Mouse (Mus musculus) B cell, adult 67 days (primary cell): ENCODE measurements around the gene Myo1a. TPM values are rescaled to one million over a fixed set of nuclear protein-coding genes. Genes with fewer than 3 reads are reported as not detected.

ENCODE experiments used
- total RNA-seq, 2 experiments: library from RNA; stranded (reverse); gene quantifications; 4 replicates each; pipeline ENCODE4 v1.2.4; 2023

Gene Myo1a
- total RNA-seq: under 1 TPM in 1 of 2 experiments, not detected in 1; 0.15 TPM

DNA sequence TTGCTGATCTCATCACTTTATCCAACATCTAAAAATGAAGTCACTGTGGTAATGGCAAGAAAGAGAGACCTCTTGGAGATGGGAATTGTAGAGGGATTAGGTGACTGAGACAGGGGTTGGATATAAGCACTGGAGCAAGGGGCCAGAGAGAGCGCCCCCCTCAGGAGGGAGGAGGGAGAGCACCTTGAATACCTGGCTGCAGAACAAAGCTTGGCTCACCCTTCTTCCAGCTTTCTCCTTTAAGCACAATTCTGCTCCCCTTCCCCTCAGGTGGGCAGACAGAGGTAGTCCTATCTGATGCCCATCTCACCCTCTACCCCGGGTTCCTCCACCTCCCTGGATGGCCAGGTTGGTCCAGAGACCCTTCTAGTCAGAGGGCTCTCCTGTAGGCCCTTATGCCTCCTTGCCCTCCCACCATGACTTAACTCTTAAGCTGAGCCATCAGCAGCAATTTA lies at the start of gene Myo1a:
Myo1a (plus strand) TSS at position 405 of the 455 bp plus-strand sequence.

DNA sequence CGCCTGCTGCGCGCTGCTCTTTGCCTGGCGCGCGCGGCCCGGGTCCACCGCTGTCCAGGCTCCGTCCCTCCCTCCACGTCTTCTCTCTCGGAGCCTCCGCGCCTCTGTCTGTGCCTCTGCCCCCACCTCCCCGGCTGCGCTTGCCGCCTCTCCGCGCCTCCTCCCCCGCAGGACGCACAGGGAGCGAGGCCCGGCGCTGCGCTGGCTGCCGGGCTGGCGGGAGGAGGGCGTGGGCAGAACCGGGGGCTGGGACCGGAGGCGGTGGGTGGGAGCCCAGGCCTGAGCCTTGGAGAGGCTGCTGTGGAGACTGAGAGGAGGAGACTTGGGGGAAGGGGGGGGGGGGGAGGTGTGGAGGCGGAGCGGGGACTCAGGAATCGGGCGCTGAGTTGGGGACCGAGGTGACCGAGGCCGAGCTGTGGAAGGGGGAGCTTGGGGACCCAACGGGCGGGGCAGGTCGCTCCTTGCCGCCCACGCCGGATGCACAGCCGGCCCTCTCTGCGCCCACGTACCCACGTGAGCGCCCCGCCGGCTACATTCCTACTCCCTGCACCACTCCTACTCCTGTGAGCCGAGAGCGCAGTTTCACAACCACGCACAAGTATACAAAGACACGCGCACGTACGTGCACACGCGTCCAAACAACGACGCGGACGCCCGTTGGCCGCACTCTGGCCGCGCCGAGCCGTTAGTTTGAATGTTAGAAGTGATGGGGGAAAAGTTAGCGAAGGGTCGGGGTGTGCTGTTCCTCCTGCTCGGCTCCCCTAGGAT lies 38.3 kb upstream of the Myo1a start, which contains the start of gene Nemp1:
Nemp1 (plus strand) TSS at position 401 of the 768 bp plus-strand sequence.

GRCm38 (mm10) chr10:127668093-127669050 lies 36.6 kb upstream of the Myo1a start, which contains the start of gene Nab2:
Gene Nab2 (minus strand): TSS chr10:127668568.

GRCm38 (mm10) chr10:127724178-127724577 lies 19.2 kb downstream of the Myo1a start, which contains the start of gene Tac2:
Gene Tac2 (plus strand): TSS chr10:127724478.

DNA sequence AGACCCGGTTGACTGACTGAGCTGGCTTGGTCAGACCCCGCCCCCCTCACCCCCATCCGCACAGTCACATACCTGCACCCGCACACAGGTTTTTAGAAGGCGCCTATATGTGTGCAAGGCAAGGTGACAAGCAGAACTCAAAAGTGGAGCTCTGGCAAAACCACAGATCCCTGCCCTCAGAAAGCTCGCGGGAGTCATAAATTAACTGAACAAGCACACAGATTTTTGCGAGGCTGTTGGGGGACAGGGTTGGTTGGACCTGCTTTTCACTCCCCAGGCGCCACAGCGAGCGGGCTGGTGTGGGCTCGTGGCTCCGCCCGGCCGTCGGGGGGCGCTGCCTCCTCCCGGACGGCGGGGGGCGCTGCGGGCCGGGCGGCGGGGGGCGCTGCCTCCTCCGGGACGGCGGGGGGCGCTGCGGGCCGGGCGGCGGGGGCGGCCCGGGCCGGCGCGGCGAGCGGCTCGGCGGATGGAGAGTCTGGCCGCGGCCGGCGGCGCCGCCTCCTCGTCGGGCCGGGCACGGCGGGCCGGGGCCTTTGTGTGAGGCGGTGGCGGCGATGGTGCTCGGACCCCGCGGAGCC lies 34.2 kb downstream of the Myo1a start, which contains the start of gene Zbtb39:
Zbtb39 (plus strand) TSS at position 456 of the 578 bp plus-strand sequence.

DNA sequence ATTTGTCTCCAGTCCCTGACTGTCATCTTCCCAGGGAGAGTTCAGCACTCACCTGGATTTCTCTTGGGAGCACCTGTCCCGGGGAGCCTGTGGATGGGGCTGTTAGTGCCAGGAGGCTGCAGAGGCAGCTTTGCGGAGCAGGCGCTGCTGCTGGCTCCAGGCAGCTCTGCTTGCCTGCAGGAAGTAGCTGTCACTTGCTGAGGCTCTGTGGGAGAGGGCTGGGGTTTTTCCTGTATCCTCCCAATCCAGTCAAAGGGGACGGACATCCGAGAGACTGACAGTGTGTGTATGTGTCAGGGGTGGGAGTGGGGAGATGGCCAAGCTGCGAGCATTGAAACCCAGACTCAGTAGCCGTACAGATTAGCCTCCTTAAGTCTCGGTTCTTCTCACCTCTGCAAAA lies 46.6 kb downstream of the Myo1a start, which contains the start of gene Gpr182:
Gpr182 (minus strand) TSS at position 185 of the 400 bp plus-strand sequence.

DNA sequence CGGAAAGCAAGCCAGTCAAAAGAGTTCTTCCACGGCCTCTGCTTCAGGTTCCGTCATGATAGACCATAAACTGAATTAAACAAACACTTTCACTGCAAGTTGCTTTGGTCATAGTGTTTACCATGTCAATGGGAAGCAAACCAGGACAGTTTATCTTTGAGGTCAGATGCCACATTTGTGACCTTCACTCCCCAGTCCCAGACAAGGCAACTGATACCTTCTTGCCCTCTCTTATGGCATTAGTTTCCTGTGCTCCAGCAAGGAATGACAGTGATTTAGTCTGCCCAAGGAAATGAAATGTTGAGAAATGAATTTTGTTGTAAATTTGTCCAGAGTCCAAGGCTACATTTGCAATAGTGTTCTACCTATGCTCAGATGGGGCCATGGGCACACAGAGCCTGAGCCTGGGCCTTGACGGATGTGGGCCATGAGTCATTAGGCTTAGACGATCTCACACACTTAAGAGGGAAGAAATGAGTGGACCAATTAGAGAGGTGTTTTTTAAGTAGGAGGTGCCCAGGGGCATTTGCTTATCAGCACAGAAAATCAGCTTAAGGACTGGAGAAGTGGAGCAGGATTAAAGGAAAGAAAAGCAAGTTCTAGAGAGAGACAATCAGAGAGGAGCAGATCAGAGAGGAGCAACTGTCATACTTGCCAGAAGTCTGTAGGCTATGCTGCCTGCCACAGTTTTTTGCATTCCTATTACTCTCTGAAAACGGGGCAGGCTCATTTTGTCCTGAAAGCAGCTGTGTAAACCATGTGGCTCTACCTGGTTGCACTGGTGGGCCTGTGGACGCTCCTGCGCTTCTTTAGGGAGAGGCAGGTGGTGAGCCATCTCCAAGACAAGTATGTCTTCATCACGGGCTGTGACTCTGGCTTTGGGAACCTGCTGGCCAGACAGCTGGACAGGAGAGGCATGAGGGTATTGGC lies 54.5 kb downstream of the Myo1a start, which contains the start of the genes Rdh1 and Rdh16f1:
Rdh1 (plus strand) TSS at position 541 of the 930 bp plus-strand sequence.
Rdh16f1 (plus strand) TSS at position 607 of the 930 bp plus-strand sequence.

Other genes with a start within 250 kb of the Myo1a start
- gene Stac3, start 203.5 kb upstream of the Myo1a start, total RNA-seq: 10 to 100 TPM in 1 of 2 experiments, 1 to 10 TPM in 1; 5.6 to 15.4 TPM
- not detected for gene Ndufa4l2, start 190.2 kb upstream of the Myo1a start, total RNA-seq
- gene Shmt2, start 182.7 kb upstream of the Myo1a start, total RNA-seq: 10 to 100 TPM; 69.2 to 72.0 TPM
- not detected for gene Nxph4, start 170.6 kb upstream of the Myo1a start, total RNA-seq
- gene Lrp1, start 84.0 kb upstream of the Myo1a start, total RNA-seq: 1 to 10 TPM in 1 of 2 experiments, under 1 TPM in 1; 0.77 to 3.9 TPM
- gene Stat6, start 62.2 kb upstream of the Myo1a start, total RNA-seq: 100 to 1,000 TPM; 244 to 270 TPM
- gene Nemp1, start 38.3 kb upstream of the Myo1a start, total RNA-seq: 10 to 100 TPM; 13.6 to 16.2 TPM
- gene Nab2, start 36.6 kb upstream of the Myo1a start, total RNA-seq: 10 to 100 TPM; 34.3 to 45.4 TPM
- gene Tac2, start 19.3 kb downstream of the Myo1a start, total RNA-seq: not detected
- 10 to 100 TPM; 17.9 to 18.7 TPM for gene Zbtb39, start 34.4 kb downstream of the Myo1a start, total RNA-seq
- gene Gpr182, start 46.6 kb downstream of the Myo1a start, total RNA-seq: not detected
- gene Rdh1, start 54.6 kb downstream of the Myo1a start, total RNA-seq: under 1 TPM; 0.17 to 0.27 TPM
- not detected for gene Rdh16f1, start 54.6 kb downstream of the Myo1a start, total RNA-seq
- gene Rdh9, start 71.2 kb downstream of the Myo1a start, total RNA-seq: under 1 TPM in 1 of 2 experiments, not detected in 1; 0.93 TPM
- gene Rdh16, start 96.0 kb downstream of the Myo1a start, total RNA-seq: not detected
- gene Rdh19, start 144.8 kb downstream of the Myo1a start, total RNA-seq: not detected
- gene Rdh16f2, start 161.3 kb downstream of the Myo1a start, total RNA-seq: not detected
- not detected for gene Rdh7, start 183.6 kb downstream of the Myo1a start, total RNA-seq
- not detected for gene Sdr9c7, start 193.3 kb downstream of the Myo1a start, total RNA-seq